Mouse (Mus musculus) MEL (cell line): Measurements from ENCODE around the gene Znhit6. TPM values are rescaled to one million over a fixed set of nuclear protein-coding genes. Genes with fewer than 3 reads are reported as not detected.

Source experiments
- DNase-seq: peaks from one replicate; pipeline ENCODE4 v3.0.0; 2011; ENCODE audit warnings: low read depth, low spot score
- H3K27ac ChIP-seq: 2 replicates; pipeline ENCODE4 v1.5.1; 2012; ENCODE audit warnings: low read depth, mild to moderate bottlenecking, control low read depth, low read length, moderate library complexity; ENCODE audit not compliant: control insufficient read depth
- H3K27me3 ChIP-seq, 2 experiments: fragments of 150-350 bp in 1 of 2; sonication (generic) in 1 of 2; 2 replicates each; pipeline ENCODE4 v1.6.1; 2012; ENCODE audit warnings: low read length in 2 of 2, mild to moderate bottlenecking in 2 of 2, improper control_type of control experiment in 1 of 2, moderate library complexity in 1 of 2; ENCODE audit not compliant: insufficient read depth in 2 of 2, control insufficient read depth in 1 of 2
- H3K36me3 ChIP-seq, 2 experiments: 2 replicates each; pipeline ENCODE4 v1.6.1; 2012 to 2014; ENCODE audit warnings: low read length in 2 of 2, improper control_type of control experiment in 1 of 2, inconsistent platforms in 1 of 2, mild to moderate bottlenecking in 1 of 2; ENCODE audit not compliant: insufficient read depth in 2 of 2, control insufficient read depth in 1 of 2
- H3K4me1 ChIP-seq, 2 experiments: fragments of 150-350 bp in 1 of 2; sonication (generic) in 1 of 2; 2 replicates each; pipeline ENCODE4 v1.6.1; 2012; ENCODE audit warnings: low read length in 2 of 2, improper control_type of control experiment in 1 of 2, mild to moderate bottlenecking in 1 of 2; ENCODE audit not compliant: insufficient read depth in 2 of 2, control insufficient read depth in 1 of 2
- H3K4me3 ChIP-seq, 2 experiments: fragments of 150-350 bp in 1 of 2; sonication (generic) in 1 of 2; 2 replicates each; pipeline ENCODE4 v1.5.1; 2012; ENCODE audit warnings: low read depth in 2 of 2, low read length in 2 of 2, mild to moderate bottlenecking in 2 of 2, moderate library complexity in 2 of 2, control low read depth in 1 of 2, improper control_type of control experiment in 1 of 2; ENCODE audit not compliant: control insufficient read depth in 1 of 2, insufficient read depth in 1 of 2
- H3K79me2 ChIP-seq: 2 replicates; pipeline ENCODE4 v1.6.1; 2012; ENCODE audit warnings: mild to moderate bottlenecking, low read length, moderate library complexity; ENCODE audit not compliant: control insufficient read depth, poor library complexity, insufficient read depth
- H3K9ac ChIP-seq: 2 replicates; pipeline ENCODE4 v1.6.1; 2012; ENCODE audit warnings: low read depth, mild to moderate bottlenecking, control low read depth, low read length, moderate library complexity; ENCODE audit not compliant: control insufficient read depth, poor library complexity, severe bottlenecking
- H3K9me3 ChIP-seq: fragments of 150-350 bp; sonication (generic); replicated peaks from 2 replicates; pipeline ENCODE4 v1.6.1; 2012; ENCODE audit warnings: mild to moderate bottlenecking, low read length, improper control_type of control experiment, moderate library complexity; ENCODE audit not compliant: insufficient read depth
- BHLHE40 ChIP-seq: IDR thresholded peaks from 2 replicates; pipeline ENCODE4 v1.6.1; 2012; ENCODE audit warnings: low read depth, mild to moderate bottlenecking, inconsistent platforms, low read length, improper control_type of control experiment, borderline replicate concordance
- CHD1 ChIP-seq: IDR thresholded peaks from 2 replicates; pipeline ENCODE4 v1.6.1; 2012; ENCODE audit warnings: low read depth, mild to moderate bottlenecking, inconsistent platforms, low read length, improper control_type of control experiment
- CTCF ChIP-seq, 3 experiments: IDR thresholded peaks in 2 of 3; conservative IDR thresholded peaks in 1 of 3; 2 replicates each; pipeline ENCODE4 v1.5.1; 2011 to 2012; ENCODE audit warnings: low read length in 3 of 3, low read depth in 2 of 3, mild to moderate bottlenecking in 2 of 3, improper control_type of control experiment in 1 of 3, inconsistent platforms in 1 of 3, mixed read lengths in 1 of 3, moderate library complexity in 1 of 3; ENCODE audit not compliant: control insufficient read depth in 1 of 3, insufficient read depth in 1 of 3, poor library complexity in 1 of 3, severe bottlenecking in 1 of 3
- ELF1 ChIP-seq: IDR thresholded peaks from 2 replicates; pipeline ENCODE4 v1.6.1; 2014; ENCODE audit warnings: low read depth, mild to moderate bottlenecking, inconsistent platforms, low read length, improper control_type of control experiment, moderate library complexity
- EP300 ChIP-seq, 2 experiments: IDR thresholded peaks; 2 replicates each; pipeline ENCODE4 v1.6.1; 2011; ENCODE audit warnings: improper control_type of control experiment in 2 of 2, low read length in 2 of 2, low read depth in 1 of 2, mild to moderate bottlenecking in 1 of 2
- ETS1 ChIP-seq: IDR thresholded peaks from 2 replicates; pipeline ENCODE4 v1.6.1; 2012; ENCODE audit warnings: low read depth, mild to moderate bottlenecking, inconsistent platforms, low read length, improper control_type of control experiment, moderate library complexity
- GABPA ChIP-seq: IDR thresholded peaks from 2 replicates; pipeline ENCODE4 v1.6.1; 2012; ENCODE audit warnings: low read depth, mild to moderate bottlenecking, inconsistent platforms, low read length, improper control_type of control experiment, moderate library complexity
- GATA1 ChIP-seq: IDR thresholded peaks from 2 replicates; pipeline ENCODE4 v1.6.1; 2011; ENCODE audit warnings: low read depth, low read length, improper control_type of control experiment
- HCFC1 ChIP-seq: IDR thresholded peaks from 2 replicates; pipeline ENCODE4 v1.6.1; 2012; ENCODE audit warnings: low read depth, mild to moderate bottlenecking, inconsistent platforms, low read length, improper control_type of control experiment, moderate library complexity
- JUND ChIP-seq: IDR thresholded peaks from 2 replicates; pipeline ENCODE4 v1.6.1; 2011; ENCODE audit warnings: low read depth, mild to moderate bottlenecking, improper control_type of control experiment, low read length
- KAT2A ChIP-seq: conservative IDR thresholded peaks from 2 replicates; pipeline ENCODE4 v1.6.1; 2012; ENCODE audit warnings: low read depth, low read length, improper control_type of control experiment, inconsistent platforms
- MAX ChIP-seq: IDR thresholded peaks from 2 replicates; pipeline ENCODE4 v1.6.1; 2011; ENCODE audit warnings: low read length, improper control_type of control experiment
- MYB ChIP-seq: IDR thresholded peaks from 2 replicates; pipeline ENCODE4 v1.6.1; 2011; ENCODE audit warnings: mild to moderate bottlenecking, low read depth, low read length, improper control_type of control experiment
- MYC ChIP-seq: IDR thresholded peaks from 2 replicates; pipeline ENCODE4 v1.6.1; 2011; ENCODE audit warnings: low read depth, mild to moderate bottlenecking, low read length, improper control_type of control experiment, moderate library complexity
- NELFE ChIP-seq: IDR thresholded peaks from 2 replicates; pipeline ENCODE4 v1.6.1; 2011; ENCODE audit warnings: low read depth, low read length, improper control_type of control experiment
- NRF1 ChIP-seq: IDR thresholded peaks from 2 replicates; pipeline ENCODE4 v1.6.1; 2014; ENCODE audit warnings: low read depth, mild to moderate bottlenecking, inconsistent platforms, low read length, improper control_type of control experiment, moderate library complexity; ENCODE audit not compliant: poor library complexity, insufficient read depth, severe bottlenecking
- POLR2A ChIP-seq, 2 experiments: IDR thresholded peaks; 2 replicates each; pipeline ENCODE4 v1.6.1; 2011 to 2012; ENCODE audit warnings: low read length in 2 of 2, mild to moderate bottlenecking in 2 of 2, control low read depth in 1 of 2, improper control_type of control experiment in 1 of 2, low read depth in 1 of 2, moderate library complexity in 1 of 2; ENCODE audit not compliant: control insufficient read depth in 1 of 2, insufficient read depth in 1 of 2, poor library complexity in 1 of 2
- RAD21 ChIP-seq: IDR thresholded peaks from 2 replicates; pipeline ENCODE4 v1.6.1; 2011; ENCODE audit warnings: mild to moderate bottlenecking, low read depth, low read length, improper control_type of control experiment
- RCOR1 ChIP-seq: IDR thresholded peaks from 2 replicates; pipeline ENCODE4 v1.6.1; 2012; ENCODE audit warnings: low read depth, mild to moderate bottlenecking, inconsistent platforms, low read length, improper control_type of control experiment
- SIN3A ChIP-seq: IDR thresholded peaks from 2 replicates; pipeline ENCODE4 v1.6.1; 2012; ENCODE audit warnings: low read length, improper control_type of control experiment, inconsistent platforms
- TBP ChIP-seq: IDR thresholded peaks from 2 replicates; pipeline ENCODE4 v1.8.0; 2011; ENCODE audit warnings: low read depth, low read length, improper control_type of control experiment
- USF1 ChIP-seq: IDR thresholded peaks from 2 replicates; pipeline ENCODE4 v1.6.1; 2014; ENCODE audit warnings: low read depth, mild to moderate bottlenecking, inconsistent platforms, low read length, improper control_type of control experiment, moderate library complexity
- USF2 ChIP-seq, 2 experiments: IDR thresholded peaks; 2 replicates each; pipeline ENCODE4 v1.6.1; 2011 to 2012; ENCODE audit warnings: improper control_type of control experiment in 2 of 2, low read length in 2 of 2, borderline replicate concordance in 1 of 2, inconsistent platforms in 1 of 2, low read depth in 1 of 2, mild to moderate bottlenecking in 1 of 2; ENCODE audit not compliant: insufficient read depth in 1 of 2
- ZMIZ1 ChIP-seq: IDR thresholded peaks from 2 replicates; pipeline ENCODE4 v1.6.1; 2012; ENCODE audit warnings: low read depth, mild to moderate bottlenecking, inconsistent platforms, low read length, improper control_type of control experiment, moderate library complexity
- polyA plus RNA-seq, 2 experiments: library from polyadenylated mRNA; stranded (reverse) in 1 of 2; unstranded in 1 of 2; fragments of >175 nt in 1 of 2; fragments of >200 nt in 1 of 2; gene quantifications; 2 replicates each; pipeline versions ENCODE4 v1.2.1 to v1.2.4; 2012; ENCODE audit warnings: low replicate concordance in 2 of 2, low read depth in 1 of 2; ENCODE audit not compliant: insufficient read length in 2 of 2, insufficient read depth in 1 of 2, missing spikeins in 1 of 2
- total RNA-seq: library from RNA; depleted of rRNA; stranded (reverse); fragments of 300-350 nt; gene quantifications from 2 replicates; pipeline ENCODE4 v1.2.3, GENCODE M21; 2012

The Znhit6 gene
- total and polyA plus RNA-seq, 3 experiments = 35.2 to 337 (median 61.4) TPM

- Histone ChIP-seq H3K9ac (no peak overlapping the region), H3K4me1 (no peaks in the 10 kb centered on the region), H3K36me3 (no peaks in the 10 kb centered on the region), H3K4me3 (no peak overlapping the region), H3K9me3 (no peaks in the 10 kb centered on the region), H3K79me2 (no peaks in the 10 kb centered on the region), H3K27me3 (no peaks in the 10 kb centered on the region), H3K27ac (no peak overlapping the region)
- no peak for TF ChIP-seq BHLHE40
- no peak for DNase-seq
These were observed 45.2 kb downstream of the Znhit6 start for GRCm38 (mm10) chr3:145621209-145621608.

DNA sequence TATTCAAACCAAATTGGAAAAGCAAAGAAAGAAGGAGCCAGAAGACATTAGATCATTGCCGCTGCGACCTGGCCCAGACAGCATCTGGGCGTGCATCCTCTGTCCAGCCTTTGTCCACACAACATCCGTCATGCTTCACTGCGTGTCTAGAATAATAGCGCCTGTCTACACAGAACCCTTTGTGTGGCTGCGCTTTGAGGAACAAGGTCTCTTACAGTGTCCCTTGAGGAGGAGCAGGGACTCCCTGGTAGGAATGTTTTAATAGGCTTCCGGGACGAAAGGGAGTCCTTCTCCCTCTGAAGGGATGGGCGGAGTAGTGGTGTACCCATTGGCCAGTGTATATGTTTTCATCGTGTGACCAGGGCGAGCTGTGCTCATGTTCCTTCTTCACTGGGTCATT is 47.0 kb downstream of the Znhit6 start:
- DNase-seq = no peak
- no peaks in the 10 kb centered on the region for H3K4me1 ChIP-seq
- no peak overlapping the region for H3K4me3 ChIP-seq
- no peak overlapping the region for H3K9ac ChIP-seq
- no peak overlapping the region for H3K27ac ChIP-seq
- H3K36me3 ChIP-seq = no peaks in the 10 kb centered on the region
- TF ChIP-seq MYC = no peak
- no peak for TF ChIP-seq SIN3A
- no peak for TF ChIP-seq KAT2A
- TF ChIP-seq ELF1 = no peak
- TF ChIP-seq MYB = no peak
- TF ChIP-seq TBP = no peak
- no peak for TF ChIP-seq JUND
- no peak for TF ChIP-seq EP300 (IDR thresholded peaks at IDR 0.05; ENCODE audit: low read depth in 1 of 2, low read length in 2 of 2)
- no peak for TF ChIP-seq GABPA
- TF ChIP-seq RCOR1 = no peak
- TF ChIP-seq USF1 = no peak
- no peak for TF ChIP-seq CHD1
- TF ChIP-seq MAX = no peak
- TF ChIP-seq POLR2A (IDR thresholded peaks at IDR 0.05; ENCODE audit: control insufficient read depth in 1 of 2, insufficient read depth in 1 of 2, low read depth in 1 of 2, low read length in 2 of 2, poor library complexity in 1 of 2) = no peak
- TF ChIP-seq ETS1 = no peak
- H3K79me2 ChIP-seq = no peaks in the 10 kb centered on the region
- no peaks in the 10 kb centered on the region for H3K27me3 ChIP-seq
- H3K9me3 ChIP-seq = no peaks in the 10 kb centered on the region

DNA sequence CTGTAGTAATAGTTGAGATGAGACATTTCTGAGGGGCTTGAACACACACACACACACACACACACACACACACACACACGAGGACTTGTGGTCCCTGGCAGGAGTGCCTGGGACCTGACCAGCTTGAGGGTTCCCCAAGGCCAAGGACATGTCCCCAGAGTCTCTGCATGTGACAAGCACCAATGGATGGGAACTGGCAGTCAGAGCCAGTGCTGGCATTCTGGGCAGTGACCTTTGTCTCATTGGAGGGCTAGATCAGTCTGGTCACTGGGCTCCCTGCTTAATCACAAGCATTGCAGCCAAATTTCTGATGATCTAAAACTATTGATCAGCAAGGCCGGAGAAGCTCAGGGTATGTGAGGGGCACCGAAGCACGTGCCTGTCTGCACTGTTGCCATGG is 48.8 kb downstream of the Znhit6 start:
- H3K27ac ChIP-seq = no peak overlapping the region

More for the DNA sequence above, 48.8 kb downstream of the Znhit6 start:
- no peaks in the 10 kb centered on the region for H3K4me1 ChIP-seq
- no peaks in the 10 kb centered on the region for H3K9me3 ChIP-seq
- no peak for TF ChIP-seq EP300 (IDR thresholded peaks at IDR 0.05; ENCODE audit: low read depth in 1 of 2, low read length in 2 of 2)
- TF ChIP-seq NRF1 = no peak
- TF ChIP-seq TBP = no peak
- TF ChIP-seq MYB = no peak
- no peak for TF ChIP-seq USF2 (IDR thresholded peaks at IDR 0.05; ENCODE audit: borderline replicate concordance in 1 of 2, insufficient read depth in 1 of 2, low read depth in 1 of 2, low read length in 2 of 2)
- no peak for TF ChIP-seq CTCF (IDR thresholded peaks at IDR 0.05 in 2 of 3, conservative IDR thresholded peaks at IDR 0.05 in 1 of 3; ENCODE audit: control insufficient read depth in 1 of 3, insufficient read depth in 1 of 3, low read depth in 2 of 3, low read length in 3 of 3, poor library complexity in 1 of 3, severe bottlenecking in 1 of 3)
- TF ChIP-seq RCOR1 = no peak
- no peak for TF ChIP-seq NELFE
- no peak for TF ChIP-seq MYC
- no peak for TF ChIP-seq POLR2A (IDR thresholded peaks at IDR 0.05; ENCODE audit: control insufficient read depth in 1 of 2, insufficient read depth in 1 of 2, low read depth in 1 of 2, low read length in 2 of 2, poor library complexity in 1 of 2)
- no peak for TF ChIP-seq USF1
- TF ChIP-seq HCFC1 = no peak
- TF ChIP-seq GATA1 = no peak
- no peak for TF ChIP-seq ETS1
- no peak for TF ChIP-seq RAD21
- no peak for TF ChIP-seq ZMIZ1
- H3K9ac ChIP-seq = no peak overlapping the region
- DNase-seq = no peak
- H3K27me3 ChIP-seq = no peaks in the 10 kb centered on the region
- no peak overlapping the region for H3K4me3 ChIP-seq
- no peaks in the 10 kb centered on the region for H3K79me2 ChIP-seq
- H3K36me3 ChIP-seq = no peaks in the 10 kb centered on the region
